Mouse (Mus musculus): ENCODE measurements around the gene Hopx.

Gene Hopx

DNA sequence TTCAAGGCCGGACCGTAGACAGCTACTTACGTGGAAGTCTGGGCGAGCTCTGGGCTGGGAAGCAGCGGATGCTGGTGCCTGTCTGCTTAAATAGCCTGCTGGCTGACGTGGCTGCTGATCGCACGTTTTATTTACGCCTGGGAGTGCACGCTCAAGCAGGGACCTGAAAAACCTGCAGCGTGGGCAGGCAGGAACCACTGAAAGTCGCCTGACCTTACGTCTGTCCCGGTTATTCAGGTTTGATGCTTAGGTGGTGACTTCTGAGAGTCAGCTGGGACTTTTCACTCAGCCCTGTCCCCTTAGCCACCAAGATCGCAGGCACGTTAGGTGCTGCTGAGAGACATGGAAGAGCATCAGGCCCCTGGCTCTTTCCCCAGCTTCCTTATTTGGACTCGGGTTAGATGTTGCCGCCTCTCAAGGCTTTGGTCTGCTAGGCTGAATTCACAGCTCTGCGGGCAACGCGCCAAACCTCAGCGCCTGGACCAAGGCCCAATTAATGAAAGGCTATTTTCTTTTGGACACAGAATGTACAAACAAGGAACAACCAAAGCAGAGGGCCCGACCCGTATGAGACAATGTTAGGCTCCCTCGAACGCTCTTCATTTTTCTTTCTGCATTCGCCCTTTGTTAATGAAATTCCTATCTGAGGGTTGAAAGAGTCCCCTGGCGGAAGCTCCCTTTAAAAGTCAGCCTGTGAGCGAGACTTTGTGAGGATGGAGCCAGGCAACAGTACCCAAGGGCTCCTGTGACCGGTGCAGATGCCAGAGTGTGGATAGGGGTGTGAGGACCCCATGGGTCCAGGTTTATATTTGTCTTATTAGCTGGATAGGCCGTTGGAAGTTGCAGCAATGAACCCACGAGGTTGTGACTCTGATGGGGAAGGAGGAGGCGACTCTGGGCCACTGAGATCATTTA is at the start of gene Hopx:
Gene Hopx (minus strand): TSS at position 305 of the 915 bp plus-strand sequence.
- no peak for DNase-seq (ENCODE audit: low read depth, low spot score)

- no peak for DNase-seq (ENCODE audit: low read depth, low spot score)
These were observed 48.7 kb upstream of the Hopx start for GRCm38 (mm10) chr5:77163597-77163996.

GRCm38 (mm10) chr5:77162566-77162965 is 47.6 kb upstream of the Hopx start:
- no peak for DNase-seq (ENCODE audit: low read depth, low spot score)

- DNase-seq (ENCODE audit: low read depth, low spot score), result no peak
These were observed 43.0 kb upstream of the Hopx start for GRCm38 (mm10) chr5:77157777-77158540.

DNA sequence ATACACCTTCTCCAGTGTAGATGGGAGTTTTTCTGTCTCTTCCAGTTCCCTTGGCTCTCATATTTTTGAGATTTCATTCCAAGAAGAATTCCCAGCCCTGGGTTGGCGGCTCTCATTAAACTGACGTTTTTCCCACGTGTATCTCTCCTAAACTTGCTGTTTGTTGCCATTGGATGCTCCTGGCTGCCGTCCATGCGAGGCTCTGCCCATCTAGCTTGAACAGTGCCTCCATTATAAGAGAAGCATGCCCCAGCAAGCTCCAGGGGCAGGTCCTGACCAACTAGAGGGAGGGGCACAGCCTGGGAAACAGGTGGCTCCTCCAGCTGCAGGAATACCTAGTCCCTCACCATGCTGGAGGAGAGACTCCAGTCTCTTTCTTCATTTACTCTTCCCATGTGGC is 42.0 kb upstream of the Hopx start:
- DNase-seq (ENCODE audit: low read depth, low spot score), result no peak

- no peak for DNase-seq (ENCODE audit: low read depth, low spot score)
These were observed 40.6 kb upstream of the Hopx start for GRCm38 (mm10) chr5:77155526-77155925.

DNA sequence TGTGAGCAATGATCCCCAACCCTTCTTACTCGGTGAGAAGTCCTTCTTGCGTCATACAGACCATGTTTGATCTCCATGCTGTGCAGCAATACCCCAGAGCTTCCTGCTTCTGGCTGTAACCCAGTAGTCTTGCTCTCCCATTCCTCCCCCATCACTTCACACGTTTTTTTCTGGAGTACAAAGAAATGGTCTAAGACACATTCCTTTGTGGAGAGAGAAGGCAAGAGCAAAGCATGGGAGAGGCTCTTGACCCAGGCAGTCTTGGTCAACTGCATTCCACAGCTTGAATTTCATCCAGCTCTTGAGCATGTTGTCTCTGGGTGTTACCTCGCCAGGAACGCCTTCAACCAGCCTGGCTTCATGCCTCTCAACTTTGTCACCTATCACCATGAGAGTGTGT is 39.9 kb upstream of the Hopx start:
- DNase-seq (ENCODE audit: low read depth, low spot score), result no peak

DNA sequence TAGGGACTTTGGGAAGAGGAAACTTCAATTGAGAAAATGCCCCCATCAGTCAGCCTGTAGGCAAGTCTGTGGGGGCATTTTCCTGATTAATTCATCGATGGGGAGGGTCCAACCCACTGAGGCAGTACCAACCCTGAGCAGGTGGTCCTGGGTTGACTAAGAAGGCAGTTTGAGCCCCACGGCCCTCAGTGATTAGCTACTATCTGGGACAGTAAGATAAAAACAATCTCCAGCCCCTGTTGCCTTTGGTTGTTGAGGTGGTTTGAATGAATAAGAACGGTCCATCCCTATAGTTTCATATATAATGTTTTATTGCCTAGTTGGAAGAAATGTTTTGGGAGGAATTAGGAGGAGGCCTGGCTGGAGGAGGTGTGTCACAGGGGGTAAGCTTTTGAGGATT is 36.8 kb upstream of the Hopx start:
- DNase-seq (ENCODE audit: low read depth, low spot score), result no peak

DNA sequence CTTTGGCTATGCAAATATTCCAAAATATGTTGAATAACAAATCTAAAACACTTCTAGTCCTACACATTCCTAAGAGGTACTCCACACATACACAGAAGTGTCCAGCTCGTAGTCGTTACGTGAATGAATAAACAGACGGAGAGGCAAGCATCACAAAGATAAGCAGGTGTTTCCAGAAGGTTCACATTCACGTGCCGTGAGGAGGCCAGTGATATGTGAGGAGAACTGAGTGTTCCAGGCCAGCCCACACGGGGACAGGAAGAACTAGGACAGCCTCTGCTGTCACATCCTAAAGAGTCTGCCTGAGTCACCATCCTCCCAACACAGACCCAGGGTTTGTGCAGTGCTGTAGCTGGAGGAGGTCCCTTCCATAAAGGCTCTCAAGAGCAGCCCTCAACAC is 36.2 kb upstream of the Hopx start:
- DNase-seq (ENCODE audit: low read depth, low spot score), result no peak

DNA sequence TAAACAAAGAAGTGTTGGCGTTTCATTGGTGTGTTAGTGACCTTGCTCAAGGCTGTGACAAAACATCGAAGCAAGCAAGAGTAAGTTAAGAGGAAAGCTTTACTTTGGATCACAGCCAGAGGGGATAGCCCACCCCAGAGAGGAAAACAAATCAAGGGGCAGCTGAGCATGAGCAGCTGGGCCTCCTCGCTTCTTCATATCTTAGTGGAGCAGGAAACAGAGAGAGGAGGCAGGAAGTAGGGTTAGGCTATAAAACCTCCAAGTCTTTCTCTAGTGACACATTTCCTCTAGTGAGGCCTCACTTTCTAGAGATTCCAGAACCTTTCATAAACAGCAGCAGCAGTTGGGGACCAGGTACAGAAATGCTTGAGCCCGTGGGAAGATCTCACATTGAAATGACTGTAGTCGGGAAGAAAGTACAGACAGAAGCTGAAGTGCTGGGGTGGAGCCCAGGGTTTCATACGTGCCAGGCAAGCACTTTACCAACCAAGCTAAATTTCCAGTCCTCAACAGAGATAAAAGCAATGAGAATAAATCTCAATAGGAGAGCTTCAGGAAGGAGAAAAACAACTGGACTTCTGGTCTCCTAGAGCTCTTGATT is 33.2 kb upstream of the Hopx start:
- no peak for DNase-seq (ENCODE audit: low read depth, low spot score)

DNA sequence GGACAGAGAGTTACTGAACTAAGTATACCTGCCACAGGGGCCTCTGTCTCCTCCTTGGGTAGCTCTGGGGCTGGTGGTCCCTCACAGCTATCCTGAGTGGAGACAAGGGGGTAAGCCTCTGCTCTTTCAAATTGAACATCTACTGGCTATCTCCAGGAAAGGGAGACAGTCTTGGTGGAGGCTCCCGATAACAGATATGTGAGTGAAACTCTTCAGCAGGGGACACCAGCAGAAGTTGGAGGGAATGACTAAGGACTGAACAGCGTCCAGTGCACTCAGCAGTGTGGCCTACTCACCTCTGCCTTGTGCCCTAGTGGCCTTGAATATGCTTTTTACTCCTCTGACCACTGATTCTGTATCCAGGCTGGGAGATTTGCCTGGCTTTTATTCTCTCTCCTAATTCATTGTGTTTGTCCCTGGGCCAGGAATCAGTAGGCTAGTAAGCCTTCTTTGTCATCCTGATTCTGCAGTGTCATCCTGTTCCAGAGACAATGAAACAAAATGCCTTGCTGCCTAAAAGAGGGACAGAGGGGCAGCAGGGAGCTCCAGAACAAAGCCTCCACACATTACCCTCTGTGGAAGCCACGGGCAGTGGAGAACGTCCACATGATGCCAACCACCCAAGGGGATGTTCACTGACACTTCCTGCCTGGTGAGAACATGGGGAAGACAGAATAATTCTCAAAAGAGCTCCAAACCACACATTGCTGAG is 31.7 kb upstream of the Hopx start:
- DNase-seq (ENCODE audit: low read depth, low spot score), result no peak

GRCm38 (mm10) chr5:77144647-77145046 is 29.7 kb upstream of the Hopx start:
- no peak for DNase-seq (ENCODE audit: low read depth, low spot score)

DNA sequence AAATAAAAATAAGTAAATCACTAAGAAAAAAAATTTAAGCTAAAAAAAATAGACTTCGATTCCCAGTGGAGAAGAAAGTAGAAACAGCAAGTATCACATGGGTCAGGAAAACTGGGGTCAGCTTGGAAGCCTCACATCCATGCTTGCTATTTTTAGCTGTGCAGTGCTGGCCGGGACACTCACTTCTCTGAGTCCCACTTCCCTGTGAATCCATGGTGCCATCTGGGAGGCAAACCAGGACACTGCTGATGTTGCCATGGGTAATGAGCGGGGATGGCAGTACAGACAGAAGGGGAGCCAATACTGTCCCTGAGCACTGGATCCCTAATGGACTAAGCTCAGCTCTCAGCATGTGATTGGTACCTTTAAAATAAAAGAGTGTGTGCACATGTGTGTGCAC is 28.2 kb upstream of the Hopx start:
- DNase-seq (ENCODE audit: low read depth, low spot score), result no peak

GRCm38 (mm10) chr5:77141336-77141735 is 26.4 kb upstream of the Hopx start:
- no peak for DNase-seq (ENCODE audit: low read depth, low spot score)

- no peak for DNase-seq (ENCODE audit: low read depth, low spot score)
These were observed 25.9 kb upstream of the Hopx start for GRCm38 (mm10) chr5:77140861-77141260.

DNA sequence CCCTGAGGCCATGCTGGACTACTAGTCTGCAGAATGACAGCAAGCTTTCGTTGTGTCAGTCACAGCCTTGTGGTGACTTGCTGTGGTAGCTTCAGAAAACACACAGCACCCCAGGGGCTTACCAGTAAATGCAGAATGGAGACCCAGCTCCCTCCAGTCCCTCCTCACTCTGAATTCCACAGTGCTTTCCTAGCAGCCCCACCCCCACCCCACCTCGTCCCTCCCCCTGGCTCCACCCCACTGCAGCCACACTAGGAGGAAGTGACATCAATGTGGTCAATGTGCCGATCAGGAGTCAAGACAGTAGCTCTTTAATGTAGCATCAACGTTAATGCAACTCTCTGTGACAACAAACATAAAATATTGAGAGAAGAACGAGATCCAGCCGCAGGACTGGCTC is 25.2 kb upstream of the Hopx start:
- DNase-seq (ENCODE audit: low read depth, low spot score), result no peak

GRCm38 (mm10) chr5:77137701-77138265 is 22.9 kb upstream of the Hopx start:
- no peak for DNase-seq (ENCODE audit: low read depth, low spot score)

- DNase-seq (ENCODE audit: low read depth, low spot score), result no peak
These were observed 21.8 kb upstream of the Hopx start for GRCm38 (mm10) chr5:77136684-77137224.

DNA sequence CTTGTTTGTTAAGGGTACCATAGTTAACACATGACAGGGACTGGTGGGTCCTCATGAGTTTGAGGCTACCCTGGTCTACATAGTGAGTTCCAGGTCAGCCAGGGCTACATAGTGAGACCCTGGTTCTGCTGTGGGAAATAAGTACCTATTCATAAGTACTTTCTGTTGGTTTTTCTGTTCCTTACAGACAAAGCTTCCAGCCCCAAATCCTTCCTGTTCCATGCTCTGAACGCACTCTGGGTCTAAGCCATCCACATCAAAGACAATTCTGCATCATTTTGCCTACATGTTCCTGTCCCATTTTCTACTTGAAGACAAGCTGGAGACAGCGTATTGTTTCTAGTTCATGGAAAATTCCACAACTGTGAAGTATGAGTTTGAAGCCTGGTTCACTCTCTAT is 20.0 kb upstream of the Hopx start:
- no peak for DNase-seq (ENCODE audit: low read depth, low spot score)

GRCm38 (mm10) chr5:77134465-77134864 is 19.5 kb upstream of the Hopx start:
- DNase-seq (ENCODE audit: low read depth, low spot score), result no peak

- no peak for DNase-seq (ENCODE audit: low read depth, low spot score)
These were observed 19.0 kb upstream of the Hopx start for GRCm38 (mm10) chr5:77133960-77134359.
